Mouse (Mus musculus) kidney, adult 9 months (tissue): ENCODE results near the gene Atg14.
"Not testable (repeated sequence)": the region's sequence is repeated elsewhere in the genome, so short reads cannot be mapped to it uniquely, and the experiment has no call there.

Experiments used
- DNase-seq: peaks from one replicate; pipeline ENCODE4 v3.0.0; 2022

The Atg14 gene

GRCm38 (mm10) chr14:47541325-47541948, 29.0 kb downstream of the Atg14 start:
- no peak for DNase-seq

- DNase-seq, result peak; percentile 70
These were observed 35.4 kb downstream of the Atg14 start for GRCm38 (mm10) chr14:47535096-47535495.

- DNase-seq, result no peak
These were observed 36.3 kb downstream of the Atg14 start for GRCm38 (mm10) chr14:47534176-47534525.

GRCm38 (mm10) chr14:47533365-47534175, 36.9 kb downstream of the Atg14 start:
- peak; percentile 86 for DNase-seq

- DNase-seq, result no peak
These were observed 38.0 kb downstream of the Atg14 start for GRCm38 (mm10) chr14:47532496-47532895.

- DNase-seq, result not testable (repeated sequence)
These were observed 40.9 kb downstream of the Atg14 start for GRCm38 (mm10) chr14:47529592-47529991.

GRCm38 (mm10) chr14:47529019-47529418, 41.4 kb downstream of the Atg14 start:
- peak; percentile 82 for DNase-seq

GRCm38 (mm10) chr14:47528293-47528692, 42.2 kb downstream of the Atg14 start:
- no peak for DNase-seq

GRCm38 (mm10) chr14:47527833-47528232, 42.6 kb downstream of the Atg14 start:
- DNase-seq, result no peak

- DNase-seq, result no peak
These were observed 44.6 kb downstream of the Atg14 start for GRCm38 (mm10) chr14:47525861-47526260.

GRCm38 (mm10) chr14:47525374-47525773, 45.1 kb downstream of the Atg14 start:
- no peak for DNase-seq

- no peak for DNase-seq
These were observed 48.1 kb downstream of the Atg14 start for GRCm38 (mm10) chr14:47522301-47522700.

GRCm38 (mm10) chr14:47521609-47522008, 48.8 kb downstream of the Atg14 start:
- DNase-seq, result no peak

- DNase-seq, result no peak
These were observed 49.5 kb downstream of the Atg14 start for GRCm38 (mm10) chr14:47520751-47521449.

- DNase-seq, result no peak
These were observed 51.8 kb downstream of the Atg14 start for GRCm38 (mm10) chr14:47518619-47519018.

- no peak for DNase-seq
These were observed 53.7 kb downstream of the Atg14 start for GRCm38 (mm10) chr14:47516755-47517154.

GRCm38 (mm10) chr14:47515636-47516035, 54.8 kb downstream of the Atg14 start:
- DNase-seq, result no peak

- DNase-seq, result peak; percentile 56
These were observed 55.5 kb downstream of the Atg14 start for GRCm38 (mm10) chr14:47514816-47515453.

- no peak for DNase-seq
These were observed 56.8 kb downstream of the Atg14 start for GRCm38 (mm10) chr14:47513606-47514005.

GRCm38 (mm10) chr14:47510244-47510643, 60.2 kb downstream of the Atg14 start:
- no peak for DNase-seq

GRCm38 (mm10) chr14:47508035-47508434, 62.4 kb downstream of the Atg14 start:
- DNase-seq, result no peak

- no peak for DNase-seq
These were observed 63.8 kb downstream of the Atg14 start for GRCm38 (mm10) chr14:47506676-47507075.

- DNase-seq, result no peak
These were observed 66.4 kb downstream of the Atg14 start for GRCm38 (mm10) chr14:47504036-47504435.
